Mouse (Mus musculus) spleen, adult 18-20 months (tissue): ENCODE results near the gene Tatdn3.

Source experiments
- DNase-seq, 2 experiments: peaks; one replicate each; pipeline ENCODE4 v3.0.0; 2022; ENCODE audit warnings: mixed read lengths in 2 of 2

Gene Tatdn3

GRCm38 (mm10) chr1:191075199-191075883, 12.6 kb upstream of the Tatdn3 start:
- DNase-seq, result peak in 1 of 2 experiments; percentile 36

GRCm38 (mm10) chr1:191073486-191073885, 10.8 kb upstream of the Tatdn3 start:
- DNase-seq, result no peak

GRCm38 (mm10) chr1:191073001-191073400, 10.3 kb upstream of the Tatdn3 start:
- peak; percentile 42 to 61 for DNase-seq

GRCm38 (mm10) chr1:191072329-191072913, 9.7 kb upstream of the Tatdn3 start:
- DNase-seq, result no peak

GRCm38 (mm10) chr1:191071613-191072012, 8.9 kb upstream of the Tatdn3 start:
- DNase-seq, result no peak

- no peak for DNase-seq
Measured at GRCm38 (mm10) chr1:191070259-191070658, 7.5 kb upstream of the Tatdn3 start.

GRCm38 (mm10) chr1:191068377-191068776, 5.6 kb upstream of the Tatdn3 start:
- no peak for DNase-seq

- no peak for DNase-seq
Measured at GRCm38 (mm10) chr1:191065188-191065587, 2.5 kb upstream of the Tatdn3 start.

- no peak for DNase-seq
Measured at GRCm38 (mm10) chr1:191064535-191064934, 1.8 kb upstream of the Tatdn3 start.

- DNase-seq, result no peak
Measured at GRCm38 (mm10) chr1:191063700-191064099, 968 bp upstream of the Tatdn3 start.

GRCm38 (mm10) chr1:191062241-191062780, 421 bp downstream of the Tatdn3 start:
- no peak for DNase-seq

- DNase-seq, result no peak
Measured at GRCm38 (mm10) chr1:191057461-191057860, 5.3 kb downstream of the Tatdn3 start.

- no peak for DNase-seq
Measured at GRCm38 (mm10) chr1:191055533-191055873, 7.2 kb downstream of the Tatdn3 start.

GRCm38 (mm10) chr1:191054870-191055532, 7.7 kb downstream of the Tatdn3 start:
- DNase-seq, result no peak

- DNase-seq, result no peak
Measured at GRCm38 (mm10) chr1:191053555-191053954, 9.2 kb downstream of the Tatdn3 start.

GRCm38 (mm10) chr1:191046231-191046824, 16.4 kb downstream of the Tatdn3 start:
- DNase-seq, result no peak

GRCm38 (mm10) chr1:191045264-191045663, 17.5 kb downstream of the Tatdn3 start:
- no peak for DNase-seq

- DNase-seq, result no peak
Measured at GRCm38 (mm10) chr1:191042688-191043087, 20.0 kb downstream of the Tatdn3 start.

GRCm38 (mm10) chr1:191042106-191042505, 20.6 kb downstream of the Tatdn3 start:
- no peak for DNase-seq

GRCm38 (mm10) chr1:191041352-191041751, 21.4 kb downstream of the Tatdn3 start:
- DNase-seq, result no peak

GRCm38 (mm10) chr1:191037999-191038398, 24.7 kb downstream of the Tatdn3 start:
- DNase-seq, result no peak

GRCm38 (mm10) chr1:191036554-191037334, 26.0 kb downstream of the Tatdn3 start, which contains the start of gene Spata45:
Gene Spata45 (plus strand): TSS chr1:191036639.
- DNase-seq, result no peak

GRCm38 (mm10) chr1:191035649-191036048, 27.1 kb downstream of the Tatdn3 start:
- no peak for DNase-seq
